Mouse (Mus musculus) liver, embryonic 14.5 days (tissue): ENCODE measurements around the gene Cd40lg. TPM values are rescaled to one million over a fixed set of nuclear protein-coding genes. Genes with fewer than 3 reads are reported as not detected.
A peak's percentile ranks its signal among the peaks of the same experiment; 100 is the strongest.

Source experiments
- ATAC-seq: fragments of 200-750 bp; cut with Nextera tagmentation; 2 replicates; pipeline ENCODE4 v1.8.0; 2017; ENCODE audit warnings: moderate number of reproducible peaks, mild to moderate bottlenecking, moderate library complexity; ENCODE audit not compliant: insufficient read depth
- DNase-seq, 3 experiments: peaks; one replicate each; pipeline ENCODE4 v3.0.0-alpha.2; 2012 to 2013; ENCODE audit warnings: low read depth in 3 of 3, low spot score in 3 of 3
- H3K27ac ChIP-seq: fragments of 300-500 bp; sonication (generic); 2 replicates; pipeline ENCODE4 v1.5.1; 2014; ENCODE audit warnings: moderate library complexity, mild to moderate bottlenecking, control low read depth, inconsistent platforms
- H3K27me3 ChIP-seq: fragments of 300-500 bp; sonication (generic); 2 replicates; pipeline ENCODE4 v1.6.1; 2014; ENCODE audit warnings: mild to moderate bottlenecking, low read length, moderate library complexity; ENCODE audit not compliant: control insufficient read depth, insufficient read depth
- H3K36me3 ChIP-seq: fragments of 300-500 bp; sonication (generic); replicated peaks from 2 replicates; pipeline ENCODE4 v1.6.1; 2014; ENCODE audit warnings: low read depth; ENCODE audit not compliant: control insufficient read depth, insufficient read depth
- H3K4me1 ChIP-seq, 2 experiments: fragments of 200-500 bp in 1 of 2; fragments of 300-500 bp in 1 of 2; sonication (generic) in 1 of 2; replicated peaks; 2 replicates each; pipeline ENCODE4 v1.6.1; 2012 to 2014; ENCODE audit warnings: antibody characterized with exemption in 1 of 2, inconsistent platforms in 1 of 2, low read length in 1 of 2; ENCODE audit not compliant: control insufficient read depth in 2 of 2, insufficient read depth in 2 of 2
- H3K4me2 ChIP-seq: fragments of 300-500 bp; sonication (generic); 2 replicates; pipeline ENCODE4 v1.6.1; 2014; ENCODE audit warnings: low read depth, mild to moderate bottlenecking, control low read depth, moderate library complexity
- H3K4me3 ChIP-seq, 2 experiments: fragments of 200-500 bp in 1 of 2; fragments of 300-500 bp in 1 of 2; sonication (generic) in 1 of 2; 2 replicates each; pipeline ENCODE4 v1.5.1; 2012 to 2014; ENCODE audit warnings: low read depth in 2 of 2, low read length in 2 of 2, mild to moderate bottlenecking in 2 of 2, control low read depth in 1 of 2, inconsistent platforms in 1 of 2, moderate library complexity in 1 of 2; ENCODE audit not compliant: insufficient read depth in 1 of 2
- H3K9ac ChIP-seq: fragments of 300-500 bp; sonication (generic); replicated peaks from 2 replicates; pipeline ENCODE4 v1.6.1; 2014; ENCODE audit warnings: mild to moderate bottlenecking, control low read depth, moderate library complexity
- H3K9me3 ChIP-seq: fragments of 300-500 bp; sonication (generic); 2 replicates; pipeline ENCODE4 v1.6.1; 2016; ENCODE audit warnings: low read length, mixed read lengths; ENCODE audit not compliant: control insufficient read depth
- CTCF ChIP-seq: IDR thresholded peaks from 2 replicates; pipeline ENCODE4 v1.5.1; 2016; ENCODE audit warnings: antibody characterized with exemption, low read depth, control low read depth
- EP300 ChIP-seq: IDR thresholded peaks from 2 replicates; pipeline ENCODE4 v1.6.1; 2016; ENCODE audit warnings: antibody characterized with exemption, low read depth
- WGBS: fragments of 180-500 bp; shearing (Covaris S2); extraction: QIAGEN DNeasy Blood & Tissue Kit; methylation state at CpG from one replicate; pipeline ENCODE4 v1.1.7; 2014; ENCODE audit not compliant: insufficient replicate concordance; 5-methylcytosine and 5-hydroxymethylcytosine counted together
- polyA plus RNA-seq, 2 experiments: library from polyadenylated mRNA; depleted of rRNA in 1 of 2; stranded (reverse) in 1 of 2; unstranded in 1 of 2; fragments of >200 nt; fragmentation: Nextera tagmentation in 1 of 2; extraction: Ambion mirVana in 1 of 2; gene quantifications; 2 replicates each; pipeline versions ENCODE4 v1.2.1 to v1.2.3; 2012 to 2014

Gene Cd40lg
- polyA plus RNA-seq, 2 experiments: not detected

DNA sequence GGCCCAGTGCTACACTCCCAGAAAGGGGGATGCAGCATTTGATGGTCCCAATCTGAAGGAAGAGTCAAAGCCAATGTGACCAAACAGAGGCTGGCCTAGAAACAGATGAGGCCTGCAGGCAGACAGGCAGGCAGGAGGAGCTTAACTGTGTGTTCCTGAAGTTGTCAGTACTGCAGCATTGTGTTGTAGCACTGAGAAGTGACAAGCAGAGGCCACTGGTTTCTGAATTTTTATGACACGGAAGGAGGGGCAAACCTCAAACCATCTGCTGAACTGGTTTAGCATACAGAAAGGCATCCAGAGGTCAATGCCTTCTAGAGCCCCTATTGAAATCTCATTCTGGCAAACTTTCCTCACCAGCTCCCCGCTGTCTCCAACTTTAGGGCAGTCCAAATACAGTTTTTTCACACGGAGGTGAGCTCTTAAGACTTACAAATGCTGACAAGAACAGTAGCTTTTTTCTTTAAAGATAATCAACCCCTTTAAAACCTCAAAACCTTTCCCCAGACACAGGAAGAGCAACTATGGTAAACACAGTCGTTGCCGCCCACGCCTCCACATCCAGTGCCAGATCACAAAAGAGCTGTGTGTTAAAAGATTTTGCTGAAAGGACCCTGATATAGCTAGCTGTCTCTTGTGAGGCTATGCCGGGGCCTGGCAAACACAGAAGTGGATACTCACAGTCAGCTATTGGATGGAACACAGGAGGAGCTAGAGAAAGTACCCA lies 41.5 kb downstream of the Cd40lg start:
- TF ChIP-seq CTCF: no peak
- TF ChIP-seq EP300: no peak
- Histone ChIP-seq H3K36me3 (no peaks in the 10 kb centered on the region), H3K4me2 (no peak overlapping the region), H3K4me3 (no peak overlapping the region), H3K27me3 (no peaks in the 10 kb centered on the region), H3K27ac (no peak overlapping the region), H3K9me3 (no peaks in the 10 kb centered on the region), H3K9ac (no peak overlapping the region), H3K4me1 (no peaks in the 10 kb centered on the region)
- no peak for ATAC-seq
- no peak for DNase-seq
- 56% methylated on average over 7 of the region's 7 CpGs for WGBS

DNA sequence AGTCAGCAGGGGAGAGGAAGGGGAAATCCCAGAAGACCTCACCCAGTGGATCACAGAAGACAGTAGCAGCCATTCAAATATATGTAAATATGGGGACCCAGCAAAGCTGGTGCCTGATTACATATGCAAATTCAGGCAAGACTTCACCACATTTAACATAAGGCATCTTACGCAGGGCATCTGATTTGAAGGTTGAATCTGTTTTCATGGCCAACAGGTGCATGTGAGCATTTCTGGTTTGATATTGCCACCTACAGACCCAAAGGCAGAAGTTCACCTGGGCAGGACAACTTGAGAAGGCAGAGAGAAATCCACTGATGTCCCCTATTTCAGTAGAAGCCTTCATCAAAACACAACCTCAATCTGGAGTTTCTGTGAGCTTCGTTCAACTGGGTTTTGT lies 48.8 kb downstream of the Cd40lg start:
- ATAC-seq: no peak
- Histone ChIP-seq H3K9ac (no peak overlapping the region), H3K4me2 (no peak overlapping the region), H3K36me3 (no peaks in the 10 kb centered on the region), H3K27ac (no peak overlapping the region), H3K4me1 (no peaks in the 10 kb centered on the region), H3K27me3 (no peaks in the 10 kb centered on the region), H3K4me3 (no peak overlapping the region), H3K9me3 (no peaks in the 10 kb centered on the region)
- WGBS: 49% methylated on average over 2 of the region's 2 CpGs
- no peak for DNase-seq
- TF ChIP-seq EP300: no peak
- TF ChIP-seq CTCF: 0 out of 2 replicates have a peak, but pooled peaks have one; percentile 15

- H3K36me3 ChIP-seq: no peaks in the 10 kb centered on the region
- no peak overlapping the region for H3K4me2 ChIP-seq
- no peaks in the 10 kb centered on the region for H3K9me3 ChIP-seq
- DNase-seq: no peak
- H3K27me3 ChIP-seq: no peaks in the 10 kb centered on the region
- H3K27ac ChIP-seq: no peak overlapping the region
- TF ChIP-seq EP300 (no peak), CTCF (no peak)
- no peak for ATAC-seq
- 61% methylated on average over 4 of the region's 4 CpGs for WGBS
- H3K9ac ChIP-seq: no peak overlapping the region
- H3K4me3 ChIP-seq: no peak overlapping the region
- H3K4me1 ChIP-seq: no peaks in the 10 kb centered on the region
Measured at GRCm38 (mm10) chrX:57263515-57263914, 51.6 kb downstream of the Cd40lg start.

Other genes with a start within 250 kb of the Cd40lg start
- not detected in 2 replicates for gene Brs3, start 169.1 kb upstream of the Cd40lg start, polyA plus RNA-seq (2012; rRNA removed)
- gene Brs3, start 169.1 kb upstream of the Cd40lg start, polyA plus RNA-seq (2014; fragmentation: Nextera tagmentation; extraction: Ambion mirVana): not detected in 2 replicates
- gene Htatsf1, start 158.6 kb upstream of the Cd40lg start, polyA plus RNA-seq (2012; rRNA removed): 5.9 and 10.6 TPM in 2 replicates
- 25.7 and 26.1 TPM in 2 replicates for gene Htatsf1, start 158.6 kb upstream of the Cd40lg start, polyA plus RNA-seq (2014; fragmentation: Nextera tagmentation; extraction: Ambion mirVana)
- not detected in 2 replicates for gene Vgll1, start 124.0 kb upstream of the Cd40lg start, polyA plus RNA-seq (2012; rRNA removed)
- gene Vgll1, start 124.0 kb upstream of the Cd40lg start, polyA plus RNA-seq (2014; fragmentation: Nextera tagmentation; extraction: Ambion mirVana): not detected in 2 replicates
- gene Arhgef6, start 126.6 kb downstream of the Cd40lg start, polyA plus RNA-seq (2012; rRNA removed): 3.2 and 4.7 TPM in 2 replicates
- 5.1 and 7.0 TPM in 2 replicates for gene Arhgef6, start 126.6 kb downstream of the Cd40lg start, polyA plus RNA-seq (2014; fragmentation: Nextera tagmentation; extraction: Ambion mirVana)
- 13.0 and 20.6 TPM in 2 replicates for gene Rbmx, start 180.9 kb downstream of the Cd40lg start, polyA plus RNA-seq (2012; rRNA removed)
- 22.5 TPM in 2 replicates for gene Rbmx, start 180.9 kb downstream of the Cd40lg start, polyA plus RNA-seq (2014; fragmentation: Nextera tagmentation; extraction: Ambion mirVana)
- not detected in 2 replicates for gene Gm364, start 197.0 kb downstream of the Cd40lg start, polyA plus RNA-seq (2012; rRNA removed)
- gene Gm364, start 197.0 kb downstream of the Cd40lg start, polyA plus RNA-seq (2014; fragmentation: Nextera tagmentation; extraction: Ambion mirVana): not detected in 2 replicates